Mouse (Mus musculus): ENCODE results near the gene Klf3. TPM values are rescaled to one million over a fixed set of nuclear protein-coding genes. Genes with fewer than 3 reads are reported as not detected.

The Klf3 gene
- total and polyA plus RNA-seq, 2 experiments from 2014 or later: 14.8 to 33.7 TPM

DNA sequence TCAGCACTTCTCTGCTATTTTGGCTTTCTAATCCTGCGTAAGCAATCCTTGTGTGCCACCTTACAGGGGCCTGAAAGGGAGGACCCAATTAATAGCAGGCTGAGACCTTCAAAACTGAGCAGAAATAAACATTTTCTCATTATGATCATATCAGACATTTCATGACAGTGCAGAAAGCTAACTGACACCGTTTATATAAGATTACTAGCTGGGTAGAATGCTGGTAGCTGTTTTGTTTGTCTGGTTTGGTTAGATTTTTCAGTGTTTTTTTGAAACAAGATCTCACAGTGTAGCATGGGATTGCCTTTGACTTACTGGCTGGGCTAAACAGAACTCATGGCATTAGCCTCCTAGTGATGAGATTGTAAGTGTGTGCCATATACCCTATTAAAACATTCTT, 23.9 kb upstream of the Klf3 start:
- Histone ChIP-seq H3K9ac (no peak overlapping the region), H3K4me2 (ENCODE audit: low read depth) (no peak overlapping the region), H3K4me3 (ENCODE audit: low read depth, low read length) (no peak overlapping the region), H3K27me3 (ENCODE audit: insufficient read depth, low read length) (no peaks in the 10 kb centered on the region), H3K4me1 (ENCODE audit: insufficient read depth) (no peaks in the 10 kb centered on the region), H3K36me3 (ENCODE audit: insufficient read depth) (no peaks in the 10 kb centered on the region), H3K27ac (ENCODE audit: low read depth, low read length) (no peak overlapping the region), H3K9me3 (ENCODE audit: low read length) (no peaks in the 10 kb centered on the region)
- no peak for DNase-seq
- no peak for ATAC-seq
- no peak for TF ChIP-seq CTCF (IDR thresholded peaks at IDR 0.05; ENCODE audit: low read depth)
- 77% methylated on average over 2 of the region's 2 CpGs for WGBS

GRCm38 (mm10) chr5:64780778-64781177, 22.4 kb upstream of the Klf3 start:
- DNase-seq (no peak), ATAC-seq (no peak)
- Histone ChIP-seq H3K9me3 (ENCODE audit: low read length) (no peaks in the 10 kb centered on the region), H3K27me3 (ENCODE audit: insufficient read depth, low read length) (no peaks in the 10 kb centered on the region), H3K4me1 (ENCODE audit: insufficient read depth) (no peaks in the 10 kb centered on the region), H3K36me3 (ENCODE audit: insufficient read depth) (no peaks in the 10 kb centered on the region), H3K4me3 (ENCODE audit: low read depth, low read length) (no peak overlapping the region), H3K27ac (ENCODE audit: low read depth, low read length) (no peak overlapping the region), H3K4me2 (ENCODE audit: low read depth) (no peak overlapping the region), H3K9ac (no peak overlapping the region)
- 79% methylated on average over 7 of the region's 7 CpGs for WGBS
- TF ChIP-seq CTCF (IDR thresholded peaks at IDR 0.05; ENCODE audit: low read depth): no peak

DNA sequence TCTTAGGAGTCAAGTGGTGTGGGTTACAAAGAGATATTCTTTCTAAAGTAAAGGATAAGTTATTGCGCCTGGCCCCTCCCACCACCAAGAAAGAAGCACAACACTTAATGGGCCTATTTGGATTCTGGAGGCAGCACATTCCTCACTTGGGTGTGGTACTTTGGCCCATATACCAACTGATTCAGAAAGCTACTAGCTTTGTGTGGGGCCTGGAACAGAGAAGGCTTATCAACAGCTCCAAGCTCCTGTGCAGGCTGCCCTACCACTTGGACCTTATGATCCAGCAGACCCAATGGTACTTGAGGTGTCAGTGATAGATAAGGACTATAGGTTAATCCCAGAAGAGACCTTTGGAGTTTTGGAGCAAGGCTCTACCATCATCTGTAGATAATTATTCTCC, 15.0 kb upstream of the Klf3 start:
- DNase-seq (no peak), ATAC-seq (no peak)
- no peak overlapping the region for H3K9ac ChIP-seq
- no peak overlapping the region for H3K4me3 ChIP-seq (ENCODE audit: low read depth, low read length)
- no peak for TF ChIP-seq CTCF (IDR thresholded peaks at IDR 0.05; ENCODE audit: low read depth)
- H3K4me1 ChIP-seq (ENCODE audit: insufficient read depth): no peaks in the 10 kb centered on the region
- no peaks in the 10 kb centered on the region for H3K9me3 ChIP-seq (ENCODE audit: low read length)
- H3K27me3 ChIP-seq (ENCODE audit: insufficient read depth, low read length): no peaks in the 10 kb centered on the region
- H3K27ac ChIP-seq (ENCODE audit: low read depth, low read length): no peak overlapping the region
- WGBS: 93% methylated on average over 1 of the region's 1 CpGs
- H3K4me2 ChIP-seq (ENCODE audit: low read depth): no peak overlapping the region
- no peaks in the 10 kb centered on the region for H3K36me3 ChIP-seq (ENCODE audit: insufficient read depth)

DNA sequence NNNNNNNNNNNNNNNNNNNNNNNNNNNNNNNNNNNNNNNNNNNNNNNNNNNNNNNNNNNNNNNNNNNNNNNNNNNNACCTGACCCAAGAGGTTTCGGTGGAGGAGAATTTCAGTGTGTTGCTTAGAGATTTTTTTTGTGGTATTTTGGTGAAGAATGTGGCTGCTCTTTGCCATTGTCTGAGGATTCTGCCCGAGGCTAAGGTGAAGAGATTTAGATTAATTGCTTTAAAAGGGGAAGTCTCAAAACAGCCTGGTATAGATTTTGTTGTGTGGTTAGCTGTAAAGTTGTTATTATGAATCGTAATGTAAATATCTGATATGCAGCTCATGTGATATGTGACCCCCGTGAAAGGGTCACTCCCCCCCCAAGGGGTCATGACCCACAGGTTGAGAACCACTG, 5.0 kb upstream of the Klf3 start:
- ATAC-seq (no peak), DNase-seq (no peak)
- Histone ChIP-seq H3K9me3 (ENCODE audit: low read length) (peaks cover 7% of the 10 kb centered on the region; the same call in 1 of the 2 replicates), H3K27ac (ENCODE audit: low read depth, low read length) (no peak overlapping the region), H3K4me2 (ENCODE audit: low read depth) (no peak overlapping the region), H3K36me3 (ENCODE audit: insufficient read depth) (no peaks in the 10 kb centered on the region), H3K4me3 (ENCODE audit: low read depth, low read length) (no peak overlapping the region), H3K9ac (no peak overlapping the region), H3K27me3 (ENCODE audit: insufficient read depth, low read length) (no peaks in the 10 kb centered on the region), H3K4me1 (ENCODE audit: insufficient read depth) (no peaks in the 10 kb centered on the region)
- WGBS: 80% methylated on average over 4 of the region's 4 CpGs
- no peak for TF ChIP-seq CTCF (IDR thresholded peaks at IDR 0.05; ENCODE audit: low read depth)

DNA sequence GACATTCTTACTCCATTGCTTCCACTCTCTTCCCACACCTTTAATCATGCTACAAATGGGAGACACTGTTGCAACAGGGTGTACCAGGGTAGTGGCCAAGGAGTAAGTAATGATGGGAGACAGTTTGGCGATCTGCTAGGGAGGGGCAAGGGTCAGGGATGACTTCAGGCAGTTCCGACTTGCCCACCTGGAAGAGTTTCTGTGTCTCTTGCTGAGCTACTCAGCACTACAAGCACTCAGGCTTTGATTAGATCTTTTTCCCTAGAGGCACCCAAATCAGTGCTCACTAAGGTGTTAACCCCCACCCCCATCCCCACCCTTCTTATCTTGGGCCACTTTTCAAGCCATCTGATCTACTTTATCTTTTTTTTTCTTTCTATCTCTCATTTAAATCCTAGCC, 1.6 kb upstream of the Klf3 start:
- no peaks in the 10 kb centered on the region for H3K36me3 ChIP-seq (ENCODE audit: insufficient read depth)
- 89% methylated on average over 2 of the region's 2 CpGs for WGBS
- no peak overlapping the region for H3K9ac ChIP-seq
- H3K27ac ChIP-seq (ENCODE audit: low read depth, low read length): no peak overlapping the region
- no peak overlapping the region for H3K4me2 ChIP-seq (ENCODE audit: low read depth)
- DNase-seq (no peak), ATAC-seq (no peak)
- no peaks in the 10 kb centered on the region for H3K9me3 ChIP-seq (ENCODE audit: low read length)
- no peak overlapping the region for H3K4me3 ChIP-seq (ENCODE audit: low read depth, low read length)
- H3K27me3 ChIP-seq (ENCODE audit: insufficient read depth, low read length): no peaks in the 10 kb centered on the region
- 0 out of 2 replicates have a peak, but pooled peaks cover 3% of the 10 kb centered on the region for H3K4me1 ChIP-seq (ENCODE audit: insufficient read depth)
- no peak for TF ChIP-seq CTCF (IDR thresholded peaks at IDR 0.05; ENCODE audit: low read depth)

DNA sequence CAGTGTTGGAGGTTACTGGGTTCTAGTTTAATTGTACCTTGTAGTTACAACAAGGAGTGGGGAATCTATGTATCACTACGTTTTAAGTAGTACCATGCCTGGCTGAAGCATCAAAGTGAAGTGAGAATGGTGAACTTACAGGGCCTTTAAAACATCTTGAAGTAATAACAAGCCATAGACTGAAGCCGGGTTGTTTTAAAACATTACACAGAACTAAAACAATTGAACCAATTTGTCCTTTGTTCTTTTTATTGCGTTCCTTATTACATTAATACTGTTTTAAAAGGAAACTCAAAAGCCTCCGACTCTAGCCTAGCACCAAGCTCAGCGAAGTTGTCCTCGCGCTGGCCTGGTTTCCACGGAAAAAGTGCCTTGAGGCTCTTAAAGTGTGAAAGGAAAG, 1.0 kb upstream of the Klf3 start:
- no peaks in the 10 kb centered on the region for H3K9me3 ChIP-seq (ENCODE audit: low read length)
- no peaks in the 10 kb centered on the region for H3K36me3 ChIP-seq (ENCODE audit: insufficient read depth)
- ATAC-seq (no peak), DNase-seq (no peak)
- peak overlapping the region; percentile 91 for H3K27ac ChIP-seq (ENCODE audit: low read depth, low read length)
- H3K27me3 ChIP-seq (ENCODE audit: insufficient read depth, low read length): no peaks in the 10 kb centered on the region
- H3K4me1 ChIP-seq (ENCODE audit: insufficient read depth): 0 out of 2 replicates have a peak, but pooled peaks cover 3% of the 10 kb centered on the region
- peak overlapping the region; percentile 86 for H3K4me3 ChIP-seq (ENCODE audit: low read depth, low read length)
- TF ChIP-seq CTCF (IDR thresholded peaks at IDR 0.05; ENCODE audit: low read depth): no peak
- peak overlapping the region; percentile 79 for H3K4me2 ChIP-seq (ENCODE audit: low read depth)
- 6% methylated on average over 8 of the region's 8 CpGs for WGBS
- peak overlapping the region; percentile 92 for H3K9ac ChIP-seq

GRCm38 (mm10) chr5:64803720-64804462, 703 bp downstream of the Klf3 start:
- 0 out of 2 replicates have a peak, but pooled peaks cover 6% of the 10 kb centered on the region for H3K4me1 ChIP-seq (ENCODE audit: insufficient read depth)
- H3K4me3 ChIP-seq (ENCODE audit: low read depth, low read length): peak overlapping the region; percentile 86
- TF ChIP-seq CTCF (IDR thresholded peaks at IDR 0.05; ENCODE audit: low read depth): peak; percentile 43; the same call in 1 of the 2 replicates
- 3% methylated on average over 67 of the region's 69 CpGs for WGBS
- H3K9ac ChIP-seq: peak overlapping the region; percentile 92
- no peaks in the 10 kb centered on the region for H3K9me3 ChIP-seq (ENCODE audit: low read length)
- DNase-seq (peak; percentile 69), ATAC-seq (peak; percentile 5; the same call in 1 of the 2 replicates)
- peak overlapping the region; percentile 91 for H3K27ac ChIP-seq (ENCODE audit: low read depth, low read length)
- peak overlapping the region; percentile 79 for H3K4me2 ChIP-seq (ENCODE audit: low read depth)
- no peaks in the 10 kb centered on the region for H3K36me3 ChIP-seq (ENCODE audit: insufficient read depth)
- no peaks in the 10 kb centered on the region for H3K27me3 ChIP-seq (ENCODE audit: insufficient read depth, low read length)

All from forebrain, postnatal 0 days (tissue).